Mouse (Mus musculus) heart, postnatal 4 days (tissue): ENCODE results near the gene Ankrd9. TPM values are rescaled to one million over a fixed set of nuclear protein-coding genes. Genes with fewer than 3 reads are reported as not detected.

Experiments used
- DNase-seq: peaks from one replicate; pipeline ENCODE4 v3.0.0; 2021
- total RNA-seq, 2 experiments: library from RNA; stranded (reverse); gene quantifications; 2 replicates each; pipeline ENCODE4 v1.2.3; 2021

Ankrd9 gene
- total RNA-seq, result 10 to 100 TPM; 22.4 to 28.0 TPM

DNA sequence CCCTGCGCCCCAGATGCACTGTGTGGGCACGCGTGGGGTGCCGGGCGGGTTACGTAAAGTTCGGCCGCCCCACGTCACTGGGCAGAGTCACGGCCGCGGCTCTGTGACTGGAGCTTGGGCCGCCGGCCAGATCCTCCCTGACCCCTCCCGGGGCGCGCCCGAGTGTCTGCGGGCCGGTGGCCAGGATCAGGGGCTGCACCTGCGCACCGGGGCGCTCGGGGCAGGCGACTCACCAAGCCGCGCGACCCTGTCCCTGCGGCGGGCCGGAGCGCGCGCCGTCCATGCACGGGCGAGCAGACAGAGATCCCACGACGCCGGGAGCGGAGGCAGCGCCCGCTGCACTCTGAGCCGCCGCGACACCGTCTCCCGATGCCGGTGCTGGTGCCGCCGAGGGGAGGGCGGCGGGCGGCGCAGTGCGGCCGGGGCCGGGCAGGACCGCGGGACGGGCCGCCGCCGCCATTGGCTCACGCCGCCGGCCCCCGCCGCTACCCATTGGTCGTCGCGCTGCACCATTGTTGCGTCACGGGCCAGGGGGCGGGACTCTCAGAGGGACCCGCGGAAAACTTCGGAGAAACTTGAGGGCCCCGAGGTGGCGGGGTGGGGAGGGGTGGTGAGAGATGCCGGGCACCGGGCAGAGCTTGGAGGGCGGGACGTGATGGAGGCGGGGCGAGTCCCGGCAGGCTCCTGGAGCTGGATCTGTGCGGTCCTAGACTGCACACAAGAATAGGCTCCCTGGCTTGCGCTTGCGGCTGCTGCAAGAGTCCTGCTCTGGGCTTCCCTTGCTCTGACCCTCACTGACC lies at the start of gene Ankrd9:
Ankrd9 (minus strand) TSS at position 434 of the 800 bp plus-strand sequence.
- peak; percentile 98 for DNase-seq

DNA sequence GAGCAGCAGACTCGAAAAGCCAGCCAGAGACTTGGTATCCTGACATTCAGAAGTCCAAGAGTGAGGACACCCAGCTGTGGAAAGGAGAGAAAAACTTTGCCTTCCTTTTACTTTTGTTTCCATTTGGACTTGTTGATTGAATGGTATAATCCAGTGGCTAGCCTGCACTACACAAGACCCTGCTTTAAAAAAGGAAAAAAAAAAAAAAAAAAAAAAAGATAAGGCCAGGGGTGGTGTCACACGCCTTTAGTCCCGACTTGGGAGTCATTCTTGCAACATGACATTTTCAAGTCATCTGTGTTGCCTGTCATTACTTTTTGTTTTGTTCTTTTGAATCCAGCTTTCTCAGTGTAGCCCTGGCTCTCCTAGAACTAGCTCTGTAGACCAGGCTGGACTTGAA lies 42.7 kb upstream of the Ankrd9 start:
- DNase-seq, result no peak

DNA sequence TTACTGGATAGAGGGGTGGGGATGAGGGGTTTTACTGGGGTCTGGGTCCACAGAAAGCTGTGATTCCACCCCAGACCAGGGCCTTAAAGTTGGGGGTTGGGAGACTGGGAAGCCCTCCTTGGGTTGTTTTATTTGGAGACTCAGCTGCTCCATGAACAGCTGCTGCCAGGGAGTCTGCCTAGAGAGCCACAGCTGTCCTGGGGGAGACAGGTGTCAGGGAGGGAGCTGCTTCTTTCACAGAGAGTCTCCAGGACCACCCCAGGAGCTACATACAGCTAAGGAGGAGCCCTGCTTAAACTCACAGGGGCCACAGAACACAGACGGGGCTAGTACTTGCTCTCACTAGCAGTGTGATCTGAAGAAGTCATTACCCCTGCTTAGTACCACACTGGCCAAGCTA lies 42.3 kb upstream of the Ankrd9 start:
- no peak for DNase-seq

DNA sequence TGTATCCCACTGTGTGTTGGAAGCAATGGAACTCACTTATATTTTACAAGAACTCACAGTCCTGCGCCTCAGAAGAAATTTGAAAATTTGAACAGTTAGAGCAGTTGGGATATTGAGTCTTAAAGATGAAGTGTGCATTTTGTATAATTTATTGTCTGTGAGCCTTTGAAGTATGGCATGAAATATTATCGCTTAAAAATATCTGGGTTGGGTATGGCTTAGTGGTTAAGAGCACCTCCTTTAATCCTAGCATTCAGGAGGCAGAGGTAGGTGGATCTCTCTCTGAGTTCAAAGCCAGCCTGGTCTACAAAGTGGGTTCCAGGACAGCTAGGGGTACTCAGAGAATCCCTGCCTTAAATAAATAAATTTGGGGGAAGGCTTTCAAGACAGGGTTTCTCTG lies 40.2 kb upstream of the Ankrd9 start:
- DNase-seq, result no peak

DNA sequence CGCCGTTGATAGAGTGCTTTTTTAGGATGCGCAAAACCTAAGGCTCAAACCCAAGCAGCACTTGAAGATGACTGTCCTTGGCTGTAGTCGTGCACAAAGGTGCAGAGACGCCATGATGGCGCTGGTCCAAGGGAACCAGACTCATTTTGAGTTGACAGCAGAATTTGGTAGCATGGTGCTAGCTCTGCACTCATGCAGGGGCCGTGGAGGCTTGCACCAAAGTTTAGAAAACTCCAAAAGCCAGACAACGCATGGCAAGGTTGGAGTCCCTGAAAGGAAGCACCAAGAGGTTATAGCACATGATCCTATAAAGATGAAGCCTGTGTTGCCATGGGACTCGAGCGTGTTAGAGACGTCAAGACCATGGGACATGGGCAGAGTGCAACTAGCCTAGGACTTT lies 39.2 kb upstream of the Ankrd9 start:
- DNase-seq, result no peak

DNA sequence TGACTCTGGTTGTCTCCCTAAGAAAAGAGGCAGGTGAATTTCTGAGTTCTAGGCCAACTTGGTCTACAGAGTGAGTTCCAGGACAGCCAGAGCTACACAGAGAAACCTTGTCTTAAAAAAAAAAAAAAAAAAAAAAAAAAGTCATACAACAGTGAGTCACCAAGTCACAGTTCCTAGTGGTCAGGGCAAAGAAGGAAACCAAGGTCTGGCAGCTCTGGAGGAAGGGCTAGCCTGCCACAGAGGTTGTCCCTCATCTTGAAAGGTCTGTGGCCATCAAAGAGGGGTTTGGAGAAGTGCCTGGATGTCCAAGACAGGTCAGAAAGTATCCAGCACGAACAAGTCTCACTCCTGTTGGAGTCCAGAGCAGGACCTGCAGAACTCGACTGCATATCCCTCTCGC lies 38.0 kb upstream of the Ankrd9 start:
- no peak for DNase-seq

DNA sequence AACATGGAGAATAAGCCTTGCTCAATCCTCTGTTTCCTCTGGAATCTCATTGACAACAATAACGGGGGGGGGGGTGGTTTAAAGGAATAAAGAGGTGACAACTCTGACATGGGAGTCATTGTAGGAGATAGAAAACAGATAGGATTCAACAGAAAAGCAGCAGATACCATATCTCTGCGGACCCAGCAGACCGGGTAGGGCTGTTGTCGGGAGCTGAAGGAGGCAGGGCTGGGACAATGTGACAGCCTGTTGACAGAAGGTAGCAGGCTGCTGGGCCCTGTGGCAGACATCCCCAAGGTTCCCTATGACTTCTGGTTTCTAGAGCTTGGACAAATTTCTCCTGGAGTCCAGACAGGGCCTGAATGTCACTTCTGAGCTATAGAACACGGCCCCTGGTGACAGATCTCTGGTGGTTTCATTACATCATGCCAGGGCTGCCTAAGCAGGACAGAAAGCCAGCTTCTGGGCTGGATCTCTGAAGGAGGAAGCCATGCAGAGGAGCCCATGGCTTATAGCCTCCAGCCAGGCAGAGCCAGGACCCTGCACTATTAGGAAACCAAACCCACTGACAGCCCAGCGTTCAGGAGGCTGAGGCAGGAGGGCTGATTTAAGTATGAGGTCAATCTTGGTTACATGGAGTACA lies 30.9 kb upstream of the Ankrd9 start:
- no peak for DNase-seq

DNA sequence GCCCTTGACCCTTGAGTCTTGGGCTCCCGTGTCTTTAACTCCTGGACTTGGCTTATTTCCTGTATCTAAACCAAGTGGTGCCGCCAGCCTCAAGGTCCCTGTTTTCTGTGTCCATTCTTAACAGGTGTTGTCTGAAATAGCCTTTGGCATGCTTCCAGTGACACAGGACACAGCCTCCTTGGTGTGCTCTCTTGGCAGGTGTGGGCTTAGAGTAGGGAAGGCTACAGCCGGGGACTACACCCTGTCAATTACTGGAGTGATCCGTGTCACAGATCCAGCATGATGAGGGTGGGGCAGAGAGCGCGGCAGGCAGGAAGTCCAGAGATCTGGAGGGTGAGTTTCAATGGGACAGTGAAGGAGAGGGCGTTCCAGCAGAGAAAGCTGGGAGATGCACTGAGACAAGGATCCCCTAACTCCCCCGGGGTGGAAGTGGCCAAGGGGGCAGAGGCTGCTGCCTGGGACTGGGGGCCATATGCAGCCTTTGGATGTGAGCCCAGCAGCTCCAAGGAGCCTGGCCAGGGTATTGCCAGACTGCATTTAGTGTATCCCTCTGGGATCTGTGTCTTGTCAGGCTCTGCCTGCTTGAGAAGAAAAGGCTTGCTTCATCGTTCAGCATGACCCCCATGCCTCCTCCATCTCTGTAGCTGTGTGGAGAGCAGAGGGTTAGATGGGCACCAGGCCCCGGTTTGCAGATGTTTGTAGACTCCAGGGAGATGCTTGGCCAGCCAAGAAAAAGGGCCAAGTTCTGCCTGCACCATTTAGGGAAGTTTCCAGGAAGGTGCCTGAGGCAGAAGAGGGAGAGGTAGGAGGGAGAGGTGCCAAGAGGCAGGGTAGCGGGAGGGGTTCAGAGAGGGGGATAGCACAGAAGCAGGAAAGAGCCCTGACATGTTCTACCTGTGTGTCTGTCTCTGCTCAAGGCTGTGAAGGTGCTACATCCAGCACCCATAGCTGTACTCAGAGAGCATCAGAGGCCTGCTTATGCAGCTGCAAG lies 30.0 kb upstream of the Ankrd9 start:
- DNase-seq, result peak; percentile 25

DNA sequence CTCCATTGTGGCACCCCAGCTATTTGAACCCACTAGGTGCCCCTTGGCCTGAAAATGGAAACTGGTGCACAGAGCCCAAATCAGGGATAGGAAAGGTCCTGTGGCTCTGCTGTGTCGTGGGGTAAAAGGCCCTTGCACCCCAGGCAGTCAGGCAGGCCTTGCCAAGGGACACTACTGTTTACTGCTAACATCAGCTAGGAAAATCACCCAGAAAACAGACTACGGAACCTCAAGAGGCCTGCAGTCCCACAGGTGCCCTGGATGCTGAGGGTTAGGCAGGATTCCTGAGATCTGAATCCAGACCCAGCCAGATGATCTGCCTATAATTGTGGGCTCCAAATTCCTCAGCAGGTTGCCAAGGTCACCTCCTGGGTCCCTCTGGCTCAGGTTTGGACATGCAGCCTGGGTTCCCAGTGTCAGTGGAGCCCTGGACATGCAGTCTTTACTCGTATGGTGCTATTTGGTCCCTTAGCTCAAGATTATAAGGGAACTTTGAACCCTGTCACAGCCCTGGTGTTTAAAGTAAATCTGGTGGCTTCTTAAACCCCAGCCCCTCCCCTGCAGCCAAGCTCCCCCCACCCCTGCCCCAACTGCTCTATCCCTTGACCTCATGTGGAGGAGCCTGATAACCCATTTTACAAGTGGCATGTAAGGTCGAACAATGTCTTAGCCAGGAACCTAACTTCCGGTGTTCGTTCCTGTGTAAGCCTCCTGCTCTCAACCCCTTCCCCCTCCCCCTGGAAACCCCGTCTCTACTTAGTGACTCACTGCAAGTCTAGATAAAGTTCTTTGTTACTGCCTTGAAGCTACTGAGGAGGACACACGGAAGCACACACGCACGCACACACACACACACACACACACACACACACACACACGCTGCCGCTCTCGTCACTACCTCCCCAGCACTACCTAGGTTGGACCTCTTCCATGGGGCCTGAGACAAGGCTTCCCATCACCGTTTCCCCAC lies 28.6 kb upstream of the Ankrd9 start:
- DNase-seq, result peak; percentile 64

DNA sequence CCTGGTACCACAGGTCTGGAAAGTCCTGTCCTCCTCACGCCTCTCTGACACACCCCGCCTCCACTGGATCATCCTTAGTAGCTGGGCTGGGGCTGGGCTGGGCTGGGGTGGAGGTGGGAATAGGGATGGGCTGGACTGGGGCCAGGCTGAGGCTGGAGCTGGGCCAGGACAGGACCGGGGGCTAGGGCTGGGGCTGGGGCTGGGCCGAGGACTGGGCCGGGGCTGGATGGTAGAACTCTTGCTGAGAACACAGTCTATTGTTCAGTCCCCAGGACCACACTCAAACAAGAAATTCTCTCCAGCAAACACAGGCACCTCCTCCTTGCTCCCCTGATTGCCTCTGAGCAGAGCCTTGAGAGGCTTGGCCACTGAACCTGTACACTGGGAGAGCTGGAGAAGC lies 27.5 kb upstream of the Ankrd9 start:
- no peak for DNase-seq

DNA sequence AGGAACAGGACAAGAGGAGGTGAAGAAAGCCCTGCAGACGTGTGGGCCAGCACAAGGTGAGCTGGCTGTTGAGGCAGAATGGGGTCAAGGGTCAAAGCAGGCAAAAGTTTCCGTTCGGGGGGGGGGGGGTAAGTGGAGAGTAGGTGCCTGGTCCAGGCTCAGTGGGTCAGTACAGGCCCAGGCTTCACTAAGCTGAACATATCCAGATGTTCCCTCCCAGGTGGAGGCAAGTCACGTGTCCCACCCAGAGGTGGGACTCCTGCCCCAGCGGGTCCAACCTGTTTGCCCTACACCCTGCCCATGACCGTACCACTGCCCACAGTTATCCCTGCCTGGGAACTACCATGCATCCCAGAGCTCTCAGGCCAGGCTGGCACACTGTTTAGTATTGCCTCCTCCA lies 27.0 kb upstream of the Ankrd9 start:
- DNase-seq, result no peak

DNA sequence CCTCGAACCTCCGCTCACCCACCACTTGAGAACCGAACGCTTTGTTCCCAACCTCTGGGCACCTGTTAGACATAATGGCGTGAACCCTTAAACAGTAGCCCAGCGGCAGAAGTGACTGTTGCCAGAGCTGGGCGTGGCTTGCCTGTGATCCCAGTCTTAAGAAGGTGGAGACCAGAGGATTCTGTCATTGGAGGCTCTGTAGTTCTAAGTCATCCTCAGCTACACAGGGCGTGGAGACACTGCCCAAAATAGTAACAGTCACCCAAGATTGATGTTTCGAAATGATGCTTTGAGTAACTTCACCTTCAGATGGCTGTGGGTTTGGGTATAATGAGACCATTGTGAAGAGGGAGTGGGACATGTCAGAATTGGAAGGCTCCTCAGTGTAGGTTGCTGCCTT lies 25.3 kb upstream of the Ankrd9 start:
- no peak for DNase-seq

DNA sequence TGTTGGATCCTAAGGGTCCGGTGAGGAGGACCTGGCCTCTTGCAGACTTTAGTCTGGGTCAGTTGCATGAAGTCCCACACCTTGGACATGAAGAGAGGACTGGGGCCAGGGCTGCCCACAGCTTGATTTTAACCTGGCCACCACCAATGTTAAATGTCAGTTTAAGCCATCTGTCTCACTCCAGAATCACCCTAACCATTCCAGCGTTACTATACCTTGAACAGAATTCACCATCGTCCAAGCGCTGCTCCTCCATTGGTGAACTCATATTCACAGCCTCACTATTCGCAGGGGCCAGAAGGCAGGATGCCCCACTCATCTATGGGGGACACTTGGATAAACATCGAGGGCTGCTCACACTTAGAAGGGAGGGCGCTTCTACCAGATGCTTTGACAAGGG lies 22.1 kb upstream of the Ankrd9 start:
- DNase-seq, result no peak

DNA sequence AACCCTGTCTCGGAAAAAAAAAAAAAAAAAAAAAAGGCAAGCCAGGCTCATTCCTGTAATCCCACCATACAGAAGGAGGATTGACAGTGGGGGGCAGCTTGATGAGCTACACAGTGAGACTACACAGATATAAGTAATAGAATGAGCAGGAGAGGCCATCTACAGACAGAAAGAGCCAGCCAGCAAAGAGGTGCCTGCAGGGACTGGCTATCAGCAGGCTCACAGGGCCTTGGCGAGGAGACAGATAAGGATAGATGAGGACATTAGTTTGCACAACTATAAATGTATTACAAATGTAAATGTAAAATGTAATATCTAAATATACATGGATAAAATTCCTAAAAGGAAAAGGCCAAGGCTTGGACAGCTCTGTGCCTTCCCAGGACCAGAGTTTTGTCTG lies 21.0 kb upstream of the Ankrd9 start:
- no peak for DNase-seq

DNA sequence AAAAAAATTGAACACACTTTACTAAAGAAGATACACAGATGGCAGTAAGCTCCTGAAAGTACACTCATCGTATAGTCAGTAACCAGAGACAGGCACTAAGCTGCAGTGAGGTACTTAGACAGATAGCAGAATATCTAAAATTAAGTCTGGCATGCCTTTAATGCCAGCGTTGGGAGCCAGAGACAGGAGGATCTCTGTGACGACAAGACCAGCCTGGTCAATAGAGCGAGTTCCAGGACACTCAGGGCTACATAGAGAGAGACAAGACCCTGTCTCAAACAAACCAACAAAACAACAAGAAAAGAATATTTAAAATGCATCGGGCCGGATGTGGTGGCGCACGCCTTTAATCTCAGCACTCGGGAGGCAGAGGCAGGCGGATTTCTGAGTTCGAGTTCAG lies 19.3 kb upstream of the Ankrd9 start:
- no peak for DNase-seq

DNA sequence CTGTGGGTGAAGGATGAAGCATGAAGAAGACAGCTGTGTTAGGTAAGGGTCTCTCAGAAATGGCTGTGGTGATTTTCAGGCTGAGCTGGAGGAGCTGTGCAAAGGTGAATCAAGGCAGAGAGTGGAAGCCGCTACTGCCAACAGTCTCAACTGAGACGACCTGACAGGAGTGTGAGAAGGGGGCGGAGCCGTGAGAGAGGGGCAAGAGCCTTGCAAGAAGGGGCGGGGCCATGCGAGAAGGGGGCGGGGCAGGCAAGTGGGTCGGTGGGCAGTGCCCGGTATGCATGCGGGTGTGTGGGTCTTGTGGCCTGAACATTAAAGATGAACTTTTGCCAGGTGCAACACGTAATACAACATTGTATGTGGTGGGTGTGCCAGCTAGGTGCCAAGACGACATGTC lies 15.8 kb upstream of the Ankrd9 start:
- DNase-seq, result no peak

DNA sequence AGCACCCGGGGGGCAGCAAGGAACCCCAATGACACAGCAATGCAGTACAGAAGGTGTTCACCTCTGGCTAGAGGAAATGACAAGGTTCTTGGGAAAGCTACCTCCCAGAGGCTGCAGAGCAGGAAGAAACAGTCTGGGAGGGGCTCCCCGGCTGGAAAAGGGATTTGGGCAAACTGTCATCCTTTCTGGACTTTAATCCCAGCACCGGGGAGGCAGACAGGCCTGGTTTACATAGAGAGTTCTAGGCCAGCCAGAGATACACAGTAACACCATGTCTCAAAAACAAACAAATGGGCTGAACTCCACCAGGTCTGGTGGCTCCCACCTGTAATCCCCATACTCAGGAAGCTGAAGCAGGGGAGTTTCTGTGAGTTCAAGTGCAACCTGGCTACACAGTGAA lies 14.4 kb upstream of the Ankrd9 start:
- DNase-seq, result no peak

DNA sequence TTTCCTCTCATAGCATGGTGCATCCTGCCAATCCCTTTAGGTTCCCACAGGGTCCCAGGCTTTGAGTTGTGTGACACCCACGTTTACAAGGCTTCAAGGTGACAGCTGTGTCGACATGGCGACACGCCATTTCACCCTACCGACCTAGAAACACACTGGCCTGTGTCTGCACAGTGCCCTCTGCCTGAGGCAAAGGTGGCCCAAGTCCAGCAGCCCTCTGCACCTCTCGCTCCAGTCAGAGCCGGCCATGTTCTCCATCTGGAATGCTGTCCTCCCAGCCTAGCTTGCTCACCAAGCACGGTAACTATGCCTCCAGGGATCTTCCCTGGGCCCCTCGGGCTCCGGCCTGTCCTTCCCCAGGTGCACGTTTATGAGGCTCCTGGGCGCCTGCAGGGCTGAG lies 13.9 kb upstream of the Ankrd9 start:
- no peak for DNase-seq

DNA sequence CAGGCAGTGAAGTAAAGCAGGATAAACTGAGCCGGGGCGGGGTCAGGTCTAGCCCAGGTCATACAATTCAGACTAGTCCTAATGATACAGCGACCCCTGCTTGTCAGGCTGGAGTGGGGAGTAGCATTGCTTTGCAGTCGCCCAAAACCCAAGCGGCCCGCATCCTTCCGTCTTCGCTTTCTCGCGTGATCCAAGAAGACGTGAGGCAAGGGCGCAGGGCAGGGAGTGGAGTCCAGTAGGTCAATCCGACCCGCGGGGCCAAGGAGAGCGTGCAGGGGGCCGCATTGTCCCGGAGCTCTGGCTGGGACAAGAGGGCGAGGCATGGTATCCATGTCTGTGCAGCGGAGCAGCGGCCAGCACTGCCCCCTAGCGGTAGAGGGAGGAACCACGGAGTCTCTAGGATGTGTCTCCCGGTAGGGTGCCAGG lies 13.3 kb upstream of the Ankrd9 start:
- DNase-seq, result peak; percentile 96

DNA sequence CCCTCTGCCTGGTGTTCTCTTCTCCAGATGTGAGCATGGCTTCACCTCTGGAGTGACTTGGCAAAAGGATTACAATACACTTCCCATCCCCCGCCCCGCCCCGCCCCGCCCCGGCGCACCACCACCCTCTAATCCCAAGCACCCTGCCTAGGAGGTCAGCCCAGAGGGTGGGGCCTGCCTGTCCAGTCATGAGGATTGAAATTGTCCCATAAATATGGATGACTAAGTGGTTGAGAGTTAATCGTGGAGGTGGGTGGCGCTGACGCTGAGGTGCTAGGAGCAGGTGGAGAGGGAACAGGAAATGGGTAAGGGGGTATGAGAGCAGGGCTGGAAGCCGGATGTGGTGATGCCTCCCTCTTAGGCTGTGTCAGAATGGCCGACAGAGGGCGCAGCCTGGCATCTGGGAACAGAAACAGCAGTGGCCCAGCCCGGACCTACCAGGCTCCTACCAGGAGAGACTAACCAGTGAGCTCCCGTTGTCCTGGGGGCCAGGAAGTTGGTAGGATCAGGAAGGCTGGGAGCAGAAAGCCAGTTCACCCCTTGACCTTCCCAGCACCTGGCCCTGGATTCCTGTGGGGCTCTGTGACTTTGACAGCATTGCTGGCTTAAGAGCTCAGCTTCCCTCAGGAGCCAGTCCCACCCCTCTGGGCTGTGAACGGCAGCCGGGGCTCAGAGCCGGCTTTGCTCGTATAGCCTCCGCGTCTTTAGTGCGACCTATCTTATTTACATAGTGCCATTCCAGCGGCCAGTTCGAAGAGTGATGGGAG lies 12.7 kb upstream of the Ankrd9 start:
- DNase-seq, result peak; percentile 84

DNA sequence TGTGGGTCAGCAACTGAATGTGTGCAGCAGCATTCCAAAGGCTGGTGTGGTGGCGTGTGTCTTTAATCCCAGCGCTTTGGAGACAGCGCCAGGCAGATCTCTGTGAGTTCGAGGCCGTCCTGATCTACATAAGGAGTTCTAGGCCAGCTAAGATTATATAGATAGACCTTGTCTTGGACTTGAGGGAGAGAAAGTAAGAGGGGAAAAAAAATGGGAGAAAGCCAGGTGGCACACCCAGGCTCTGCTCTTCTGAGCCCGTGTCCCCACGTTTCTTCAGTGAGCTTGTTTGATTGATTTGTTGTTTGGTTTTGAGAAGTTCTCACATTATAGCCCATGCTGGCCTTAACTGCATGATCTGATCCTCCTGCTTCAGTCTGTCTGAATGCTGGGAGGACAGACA lies 11.7 kb upstream of the Ankrd9 start:
- DNase-seq, result no peak
